Mouse (Mus musculus) cortical plate, adult 2 months (tissue): ENCODE measurements at regions not wholly inside any gene's neighbourhood (a gene's known extent, or its start where the extent isn't known, plus 50 kb on each side); places are given as distances from the start of the nearest gene placed in this dataset.

Source experiments
- CTCF ChIP-seq: fragments of 200-500 bp; IDR thresholded peaks from 2 replicates; pipeline ENCODE4 v1.5.1; 2011; ENCODE audit warnings: mild to moderate bottlenecking, control low read depth, low read length; ENCODE audit not compliant: insufficient read depth; ENCODE audit errors: extremely low read depth
- POLR2A ChIP-seq: fragments of 200-500 bp; IDR thresholded peaks from 2 replicates; pipeline ENCODE4 v1.6.1; 2011; ENCODE audit warnings: mild to moderate bottlenecking, low read length, control low read depth; ENCODE audit not compliant: insufficient read depth; ENCODE audit errors: extremely low read depth

DNA sequence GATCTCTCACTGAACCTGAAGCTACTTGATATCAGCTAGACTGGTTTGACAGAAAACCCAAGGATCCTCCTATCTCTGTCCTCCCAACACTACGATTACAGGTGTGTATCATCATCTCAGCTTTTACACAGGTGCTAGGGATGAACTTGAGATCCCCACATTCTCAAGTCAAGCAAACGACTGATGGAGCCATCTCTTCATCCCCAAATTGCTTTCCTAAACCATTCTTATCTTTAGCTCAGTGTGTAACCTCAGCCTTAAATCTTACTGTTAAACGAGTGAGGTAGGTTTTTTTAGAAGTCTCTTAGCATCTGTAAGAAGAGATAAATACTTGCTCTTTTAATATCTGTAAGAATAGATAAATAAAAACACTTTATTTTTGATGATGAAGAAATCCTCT, 242.2 kb upstream of the Zfp960 start:
- no peak for TF ChIP-seq POLR2A
- TF ChIP-seq CTCF: no peak
